Mouse (Mus musculus) megakaryocyte, embryonic 14.5 days (primary cell): ENCODE measurements at regions not wholly inside any gene's neighbourhood (a gene's known extent, or its start where the extent isn't known, plus 50 kb on each side); places are given as distances from the start of the nearest gene placed in this dataset.

Experiments used
- FLI1 ChIP-seq: IDR thresholded peaks from 2 replicates; pipeline ENCODE4 v1.6.1; 2012; ENCODE audit warnings: low read length, inconsistent platforms, mixed read lengths
- GATA1 ChIP-seq: IDR thresholded peaks from 3 replicates; pipeline ENCODE4 v1.6.1; 2012; ENCODE audit warnings: mixed read lengths, low read length, inconsistent platforms, borderline replicate concordance

GRCm38 (mm10) chr1:138348447-138348846 is 74.9 kb downstream of the Atp6v1g3 start:
- TF ChIP-seq FLI1, result no peak
- TF ChIP-seq GATA1, result no peak
